Mouse (Mus musculus): Measurements from ENCODE around the gene Olfr883. TPM values are rescaled to one million over a fixed set of nuclear protein-coding genes. Genes with fewer than 3 reads are reported as not detected.

The Olfr883 gene
- not detected for total RNA-seq (2021)
- long read RNA-seq, experiment 1: 0 reads
- long read RNA-seq, experiment 2: 0 reads

- no peak for DNase-seq (ENCODE audit: low spot score in 2 of 2)
Observed at GRCm38 (mm10) chr9:38025508-38025907, at the start of gene Olfr883. Gene Olfr883, plus strand, starts transcription at chr9:38025808.

- DNase-seq (ENCODE audit: low spot score in 2 of 2): no peak
Observed at GRCm38 (mm10) chr9:37991525-37991924, 34.1 kb upstream of the Olfr883 start, which contains the start of gene Olfr881. Gene Olfr881, plus strand, starts transcription at chr9:37991825.

GRCm38 (mm10) chr9:37998581-37999204, 26.9 kb upstream of the Olfr883 start:
- DNase-seq (ENCODE audit: low spot score in 2 of 2): no peak

GRCm38 (mm10) chr9:38000021-38000420, 25.6 kb upstream of the Olfr883 start:
- no peak for DNase-seq (ENCODE audit: low spot score in 2 of 2)

GRCm38 (mm10) chr9:38046255-38046654, 20.6 kb downstream of the Olfr883 start, which contains the start of gene Olfr884:
Gene Olfr884, plus strand, starts transcription at chr9:38046555.
- DNase-seq (ENCODE audit: low spot score in 2 of 2): no peak

- DNase-seq (ENCODE audit: low spot score in 2 of 2): no peak
Observed at GRCm38 (mm10) chr9:38061022-38061421, 35.4 kb downstream of the Olfr883 start, which contains the start of gene Olfr885. Gene Olfr885, plus strand, starts transcription at chr9:38061322.

Other genes with a start within 250 kb of the Olfr883 start
- gene Olfr876, start 222.8 kb upstream of the Olfr883 start, total RNA-seq (2021): not detected
- under 1 TPM in 1 of 2 experiments, not detected in 1; 0.40 TPM for gene Olfr877, start 171.5 kb upstream of the Olfr883 start, total RNA-seq (2021)
- not detected for gene Olfr145, start 129.1 kb upstream of the Olfr883 start, total RNA-seq (2021)
- not detected for gene Olfr878, start 108.0 kb upstream of the Olfr883 start, total RNA-seq (2021)
- gene Olfr881, start 34.0 kb upstream of the Olfr883 start, total RNA-seq (2021): not detected
- not detected for gene Olfr884, start 20.7 kb downstream of the Olfr883 start, total RNA-seq (2021)
- not detected for gene Olfr885, start 35.5 kb downstream of the Olfr883 start, total RNA-seq (2021)
- not detected for gene Olfr887, start 58.3 kb downstream of the Olfr883 start, total RNA-seq (2021)
- gene Olfr888, start 82.3 kb downstream of the Olfr883 start, total RNA-seq (2021): not detected
- gene Olfr889, start 89.4 kb downstream of the Olfr883 start, total RNA-seq (2021): under 1 TPM; 0.10 to 0.35 TPM
- not detected for gene Olfr890, start 116.7 kb downstream of the Olfr883 start, total RNA-seq (2021)
- not detected for gene Olfr891, start 155.0 kb downstream of the Olfr883 start, total RNA-seq (2021)
- not detected for gene Olfr893, start 182.6 kb downstream of the Olfr883 start, total RNA-seq (2021)
- gene Olfr894, start 192.2 kb downstream of the Olfr883 start, total RNA-seq (2021): not detected
- not detected for gene Olfr143, start 227.0 kb downstream of the Olfr883 start, total RNA-seq (2021)
- gene Olfr895, start 242.0 kb downstream of the Olfr883 start, total RNA-seq (2021): not detected